ENCODE assay signal across 7 mouse cellular contexts in genomic region chr16:97962151-97962948, GRCm38 (mm10). TPM values are rescaled to one million over a fixed set of nuclear protein-coding genes. Genes with fewer than 3 reads are reported as not detected.
A peak's percentile ranks its signal among the peaks of the same experiment; 100 is the strongest.
DNase-seq lines count a peak whose midpoint lies in the region; ATAC-seq lines count a peak whose summit lies in the region.

TSS of gene C2cd2 (minus strand) at chr16:97962598.
TSS of gene Zbtb21 (minus strand) at chr16:97962622.

- H3K27ac ChIP-seq in embryonic facial prominence, embryonic 10.5 days (replicated peaks), result peak within 1 kb of the TSS; percentile 95
- H3K27ac ChIP-seq in limb, embryonic 10.5 days, result peak within 1 kb of the TSS; percentile 92
- H3K27ac ChIP-seq in midbrain, embryonic 13.5 days, result peak within 1 kb of the TSS; percentile 97

- peaks cover 4% of the 10 kb centered on the region; the same call in 1 of the 2 replicates for H3K36me3 ChIP-seq in embryonic facial prominence, embryonic 10.5 days (replicated peaks)
- no peaks in the 10 kb centered on the region for H3K36me3 ChIP-seq in limb, embryonic 10.5 days
- H3K36me3 ChIP-seq in midbrain, embryonic 13.5 days, result no peaks in the 10 kb centered on the region

- ATAC-seq in granulocyte monocyte progenitor cell, adult 5-6 weeks (replicated peaks; ENCODE audit: poor library complexity, severe bottlenecking), result peak; percentile 86
- peak; percentile 99 for ATAC-seq in midbrain, embryonic 13.5 days

- WGBS in embryonic facial prominence, embryonic 10.5 days, result under 1% methylated on average over 78 of the region's 78 CpGs
- under 1% methylated on average over 78 of the region's 78 CpGs for WGBS in limb, embryonic 10.5 days
- under 1% methylated on average over 78 of the region's 78 CpGs for WGBS in midbrain, embryonic 13.5 days

- no peaks in the 10 kb centered on the region for H3K9me3 ChIP-seq in embryonic facial prominence, embryonic 10.5 days
- no peaks in the 10 kb centered on the region for H3K9me3 ChIP-seq in limb, embryonic 10.5 days (replicated peaks)
- no peaks in the 10 kb centered on the region for H3K9me3 ChIP-seq in midbrain, embryonic 13.5 days

- H3K4me2 ChIP-seq in midbrain, embryonic 13.5 days (replicated peaks), result peak within 1 kb of the TSS; percentile 75

- DNase-seq in adrenal gland, postnatal 10 days, result peak; percentile 98
- peak; percentile 96 for DNase-seq in embryonic facial prominence, embryonic 10.5 days (ENCODE audit: low spot score)
- peak; percentile 97 for DNase-seq in kidney, adult 11 months
- peak; percentile 95 for DNase-seq in limb, embryonic 10.5 days (ENCODE audit: low spot score)
- peak; percentile 89 for DNase-seq in spleen, adult 12 weeks (ENCODE audit: low spot score)

- H3K27me3 ChIP-seq in embryonic facial prominence, embryonic 10.5 days (replicated peaks; ENCODE audit: low read depth, poor library complexity, severe bottlenecking), result no peaks in the 10 kb centered on the region
- H3K27me3 ChIP-seq in limb, embryonic 10.5 days (ENCODE audit: low read depth, poor library complexity, severe bottlenecking), result no peaks in the 10 kb centered on the region
- H3K27me3 ChIP-seq in midbrain, embryonic 13.5 days, result no peaks in the 10 kb centered on the region

- peak within 1 kb of the TSS; percentile 92 for H3K9ac ChIP-seq in midbrain, embryonic 13.5 days (replicated peaks)

- peak within 1 kb of the TSS; percentile 93 for H3K4me3 ChIP-seq in embryonic facial prominence, embryonic 10.5 days
- peak within 1 kb of the TSS; percentile 93 for H3K4me3 ChIP-seq in limb, embryonic 10.5 days
- peak within 1 kb of the TSS; percentile 83 for H3K4me3 ChIP-seq in midbrain, embryonic 13.5 days (replicated peaks)

- H3K4me1 ChIP-seq in embryonic facial prominence, embryonic 10.5 days, result peaks cover 17% of the 10 kb centered on the region
- H3K4me1 ChIP-seq in limb, embryonic 10.5 days, result peaks cover 13% of the 10 kb centered on the region
- peaks cover 19% of the 10 kb centered on the region for H3K4me1 ChIP-seq in midbrain, embryonic 13.5 days (replicated peaks)

RNA-seq across cellular contexts. Expression of gene C2cd2, which starts in this region (rescaled TPM):
- total RNA-seq in adrenal gland, postnatal 10 days (2021), result 10 to 100 TPM; 35.3 to 39.4 TPM
- 11.6 and 14.0 TPM in 2 replicates for polyA plus RNA-seq in embryonic facial prominence, embryonic 10.5 days (2016; fragmentation: Nextera tagmentation; extraction: Ambion mirVana)
- total RNA-seq in granulocyte monocyte progenitor cell, adult 5-6 weeks (2014; fragmentation: Nextera tagmentation), result 10.5 and 13.9 TPM in 2 replicates
- 14.7 and 20.5 TPM in 2 replicates for total RNA-seq in granulocyte monocyte progenitor cell, adult 5-6 weeks (2017)
- 12.3 and 14.8 TPM in 2 replicates for polyA plus RNA-seq in limb, embryonic 10.5 days (2016; fragmentation: Nextera tagmentation; extraction: Ambion mirVana)
- polyA plus RNA-seq in midbrain, embryonic 13.5 days (2015; fragmentation: Nextera tagmentation; extraction: Ambion mirVana), result 10.8 and 12.2 TPM in 2 replicates

RNA-seq across cellular contexts. Expression of gene Zbtb21, which starts in this region (rescaled TPM):
- total RNA-seq in adrenal gland, postnatal 10 days (2021), result 10 to 100 TPM; 25.5 to 29.6 TPM
- 14.5 and 15.2 TPM in 2 replicates for polyA plus RNA-seq in embryonic facial prominence, embryonic 10.5 days (2016; fragmentation: Nextera tagmentation; extraction: Ambion mirVana)
- 9.5 and 11.3 TPM in 2 replicates for total RNA-seq in granulocyte monocyte progenitor cell, adult 5-6 weeks (2014; fragmentation: Nextera tagmentation)
- 9.4 and 11.4 TPM in 2 replicates for total RNA-seq in granulocyte monocyte progenitor cell, adult 5-6 weeks (2017)
- 14.4 TPM in 2 replicates for polyA plus RNA-seq in limb, embryonic 10.5 days (2016; fragmentation: Nextera tagmentation; extraction: Ambion mirVana)
- 13.5 TPM in 2 replicates for polyA plus RNA-seq in midbrain, embryonic 13.5 days (2015; fragmentation: Nextera tagmentation; extraction: Ambion mirVana)

Comparison
In these comparisons a context has a peak if more than half of its experiments do, and no peak if none do; other contexts are left out.
1. Peak in every context shown above with its lines: DNase-seq, ATAC-seq, H3K4me3 ChIP-seq and H3K27ac ChIP-seq.